Mouse (Mus musculus): ENCODE measurements around the gene Dupd1.

The Dupd1 gene

GRCm38 (mm10) chr14:21714486-21714885 lies at the start of gene Dupd1:
Gene Dupd1, minus strand, starts transcription at chr14:21714576.
- no peak for DNase-seq

GRCm38 (mm10) chr14:21763736-21764135 lies 49.4 kb upstream of the Dupd1 start:
- DNase-seq = no peak

- no peak for DNase-seq
These were observed 47.2 kb upstream of the Dupd1 start for GRCm38 (mm10) chr14:21761560-21761959.

GRCm38 (mm10) chr14:21753367-21753766 lies 39.0 kb upstream of the Dupd1 start:
- no peak for DNase-seq

GRCm38 (mm10) chr14:21752411-21752810 lies 38.0 kb upstream of the Dupd1 start:
- no peak for DNase-seq

- peak; percentile 62 for DNase-seq
These were observed 36.6 kb upstream of the Dupd1 start, which contains the start of gene Dusp13 for GRCm38 (mm10) chr14:21750881-21751542. Gene Dusp13, minus strand, starts transcription at chr14:21751181.

GRCm38 (mm10) chr14:21750008-21750880 lies 35.9 kb upstream of the Dupd1 start, which contains the start of gene Samd8:
Gene Samd8, plus strand, starts transcription at chr14:21750531.
- peak; percentile 83 for DNase-seq

GRCm38 (mm10) chr14:21748142-21748870 lies 33.9 kb upstream of the Dupd1 start:
- DNase-seq = peak; percentile 45

GRCm38 (mm10) chr14:21747436-21748141 lies 33.2 kb upstream of the Dupd1 start:
- no peak for DNase-seq

GRCm38 (mm10) chr14:21746846-21747245 lies 32.5 kb upstream of the Dupd1 start:
- no peak for DNase-seq

- DNase-seq = no peak
These were observed 31.9 kb upstream of the Dupd1 start for GRCm38 (mm10) chr14:21746251-21746650.

- no peak for DNase-seq
These were observed 30.8 kb upstream of the Dupd1 start for GRCm38 (mm10) chr14:21745149-21745548.

GRCm38 (mm10) chr14:21744169-21744568 lies 29.8 kb upstream of the Dupd1 start:
- no peak for DNase-seq

GRCm38 (mm10) chr14:21742441-21742840 lies 28.1 kb upstream of the Dupd1 start:
- DNase-seq = no peak

- DNase-seq = peak; percentile 76
These were observed 27.4 kb upstream of the Dupd1 start for GRCm38 (mm10) chr14:21741786-21742185.

- DNase-seq = no peak
These were observed 26.9 kb upstream of the Dupd1 start for GRCm38 (mm10) chr14:21741314-21741713.

- DNase-seq = no peak
These were observed 26.0 kb upstream of the Dupd1 start for GRCm38 (mm10) chr14:21740345-21740744.

GRCm38 (mm10) chr14:21733131-21733905 lies 18.9 kb upstream of the Dupd1 start:
- DNase-seq = no peak

GRCm38 (mm10) chr14:21729936-21730335 lies 15.6 kb upstream of the Dupd1 start:
- DNase-seq = no peak

- no peak for DNase-seq
These were observed 14.8 kb upstream of the Dupd1 start for GRCm38 (mm10) chr14:21729031-21729732.

Measured in thymus, postnatal 14 days (tissue).